Mouse (Mus musculus): ENCODE data around the gene Camta1. TPM values are rescaled to one million over a fixed set of nuclear protein-coding genes. Genes with fewer than 3 reads are reported as not detected.

The Camta1 gene
- polyA plus RNA-seq, 1 experiment, result 29.8 TPM

DNA sequence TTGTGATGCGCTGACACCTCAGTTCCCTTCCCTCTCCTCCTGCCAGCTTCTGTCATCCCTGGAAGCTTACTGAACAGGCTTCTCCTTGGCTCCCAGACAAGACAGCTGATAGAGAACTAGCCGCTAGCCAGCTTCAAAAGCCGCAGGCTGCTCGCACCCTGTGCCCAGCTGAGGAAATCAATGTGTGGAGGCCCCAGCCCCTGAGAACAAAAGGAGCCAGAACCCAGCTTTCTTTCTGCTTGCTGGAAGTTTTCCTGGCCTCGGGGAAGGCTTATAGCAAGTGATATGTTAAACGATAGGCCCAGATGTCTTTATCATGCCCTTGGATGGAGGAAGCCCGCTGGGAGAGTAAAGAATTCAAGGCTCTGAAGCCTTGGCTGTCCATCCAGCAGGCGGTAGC is 411.7 kb downstream of the Camta1 start:
- DNase-seq (ENCODE audit: low spot score), result no peak

DNA sequence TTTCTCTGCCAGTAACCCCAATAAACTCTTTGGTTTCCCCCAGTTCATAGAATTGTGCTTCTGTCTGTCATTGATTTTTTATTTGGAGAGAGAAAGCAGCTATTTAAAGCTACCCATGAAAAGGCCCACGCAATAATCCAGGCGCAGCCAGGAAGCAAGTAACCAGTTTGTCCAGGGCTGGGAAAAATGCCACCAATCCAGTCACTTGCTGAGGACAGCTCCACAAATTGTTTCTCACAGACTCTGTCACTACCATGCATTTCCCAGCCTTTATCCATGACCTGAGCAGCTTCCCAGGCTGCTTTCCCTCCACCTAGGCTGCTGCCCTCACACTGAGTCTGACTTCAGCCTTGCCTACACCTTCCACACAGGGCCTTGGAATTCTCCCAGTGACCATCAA is 413.3 kb downstream of the Camta1 start:
- no peak for DNase-seq (ENCODE audit: low spot score)

DNA sequence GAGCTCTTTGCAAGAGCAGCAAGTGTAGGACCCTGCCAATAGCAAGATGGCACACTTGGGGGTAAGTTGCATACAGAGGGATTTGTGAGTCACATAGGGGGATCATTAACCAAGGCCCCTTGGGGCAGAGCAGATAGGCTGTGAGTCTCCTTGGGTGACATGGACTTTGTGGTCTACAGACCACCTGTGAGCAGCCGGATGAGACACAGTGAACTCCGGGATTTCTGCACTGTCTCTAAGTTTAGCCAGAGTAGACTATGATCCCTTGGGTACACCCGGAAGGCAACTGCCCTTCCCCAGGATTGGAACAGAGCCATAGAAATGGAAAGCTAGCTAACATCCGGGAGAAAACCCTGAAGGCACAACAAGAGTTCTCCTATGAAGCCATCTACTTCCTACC is 417.0 kb downstream of the Camta1 start:
- DNase-seq (ENCODE audit: low spot score), result no peak

DNA sequence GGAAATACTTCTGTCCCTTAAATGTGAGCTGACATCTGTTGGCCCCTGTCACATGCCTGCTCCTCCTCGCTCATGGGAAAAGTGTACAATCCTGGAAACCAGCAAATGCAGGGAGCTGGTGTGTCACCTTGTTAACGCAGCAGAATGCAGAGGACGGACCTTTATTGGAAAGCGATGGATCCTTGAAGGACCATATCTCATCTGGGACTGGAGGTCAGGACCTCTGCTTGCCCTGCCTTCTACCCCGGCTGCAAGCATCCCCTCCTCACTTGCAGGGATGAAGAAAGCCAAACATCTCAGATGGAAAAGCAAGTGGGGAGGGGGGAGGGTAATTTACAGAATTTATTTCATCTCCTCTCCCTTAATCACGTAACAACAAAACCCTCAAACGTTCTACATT is 423.1 kb downstream of the Camta1 start:
- DNase-seq (ENCODE audit: low spot score), result no peak

DNA sequence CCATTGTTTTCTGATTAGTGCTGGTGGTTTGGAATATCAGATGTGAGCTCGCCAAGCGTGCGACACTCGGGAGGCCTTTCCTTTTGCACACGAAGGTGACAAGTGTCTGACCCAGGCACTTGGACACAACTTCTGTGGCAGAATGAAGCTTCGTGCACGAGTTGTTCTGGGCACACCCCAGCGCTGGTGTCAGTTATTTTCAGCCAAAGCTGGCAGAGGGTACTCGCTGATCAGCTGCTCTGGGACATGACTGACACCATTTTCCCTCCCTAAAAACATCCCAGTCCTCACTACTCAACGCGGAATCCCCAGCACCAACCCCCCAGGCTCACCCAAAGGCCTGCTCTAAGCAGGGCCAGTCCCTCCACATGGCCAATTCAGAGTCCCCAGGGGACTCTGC is 423.8 kb downstream of the Camta1 start:
- DNase-seq (ENCODE audit: low spot score), result no peak

DNA sequence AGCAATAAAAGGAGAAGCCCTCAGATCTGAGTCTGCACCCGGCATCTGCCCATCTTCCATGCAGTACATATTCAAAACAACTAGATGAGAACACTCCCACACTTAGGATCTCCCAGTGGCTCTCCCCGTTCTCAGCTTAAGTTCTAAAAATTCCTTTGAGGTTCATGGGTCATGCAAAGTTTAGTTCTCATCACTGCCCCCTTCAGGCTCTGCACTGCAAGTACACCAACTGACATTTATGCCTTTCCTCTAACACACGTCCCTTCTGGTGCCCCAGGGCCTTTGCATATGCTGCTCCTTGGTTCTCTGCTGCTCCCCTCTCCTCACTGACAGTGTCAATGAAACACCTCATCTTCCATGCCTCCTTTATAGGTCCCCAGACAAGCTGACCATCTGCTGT is 436.5 kb downstream of the Camta1 start:
- DNase-seq (ENCODE audit: low spot score), result no peak

DNA sequence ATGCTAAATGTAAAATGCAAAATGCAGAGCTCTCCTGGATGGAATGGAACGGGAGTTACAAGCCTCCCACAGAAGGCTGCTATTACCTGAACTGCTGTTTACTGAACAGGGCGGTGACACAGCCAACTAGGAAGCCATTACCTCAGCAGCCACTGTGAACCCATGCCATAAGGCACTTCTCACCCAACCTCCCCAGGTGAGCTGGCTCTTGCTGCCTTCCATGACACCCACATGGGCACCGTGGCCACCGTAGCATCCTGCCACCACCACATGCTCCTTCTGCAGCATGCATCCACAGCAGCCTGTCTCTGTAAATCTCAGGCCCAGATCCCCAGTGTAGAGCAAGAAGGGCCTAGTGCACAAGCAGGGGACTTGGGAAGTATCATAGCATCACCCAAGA is 438.8 kb downstream of the Camta1 start:
- DNase-seq (ENCODE audit: low spot score), result no peak

DNA sequence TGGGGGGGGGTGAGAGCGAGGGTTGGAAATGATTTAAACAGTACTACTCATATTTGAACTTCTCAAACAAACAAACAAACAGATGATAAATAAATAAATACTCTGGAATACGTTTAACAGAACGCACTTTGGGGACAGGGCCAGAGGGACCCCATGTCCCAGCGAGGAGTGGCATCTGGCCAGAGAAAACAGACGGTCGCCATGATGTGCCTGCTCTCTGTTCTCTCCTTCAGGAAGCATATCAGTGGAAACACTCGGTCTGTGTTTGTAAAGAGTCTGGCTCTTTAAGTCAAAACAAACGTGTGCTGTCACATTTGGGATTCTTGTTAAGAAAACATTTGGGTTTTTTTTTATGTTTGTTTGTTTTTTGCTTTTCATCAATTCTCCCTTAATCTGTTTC is 439.3 kb downstream of the Camta1 start:
- no peak for DNase-seq (ENCODE audit: low spot score)

DNA sequence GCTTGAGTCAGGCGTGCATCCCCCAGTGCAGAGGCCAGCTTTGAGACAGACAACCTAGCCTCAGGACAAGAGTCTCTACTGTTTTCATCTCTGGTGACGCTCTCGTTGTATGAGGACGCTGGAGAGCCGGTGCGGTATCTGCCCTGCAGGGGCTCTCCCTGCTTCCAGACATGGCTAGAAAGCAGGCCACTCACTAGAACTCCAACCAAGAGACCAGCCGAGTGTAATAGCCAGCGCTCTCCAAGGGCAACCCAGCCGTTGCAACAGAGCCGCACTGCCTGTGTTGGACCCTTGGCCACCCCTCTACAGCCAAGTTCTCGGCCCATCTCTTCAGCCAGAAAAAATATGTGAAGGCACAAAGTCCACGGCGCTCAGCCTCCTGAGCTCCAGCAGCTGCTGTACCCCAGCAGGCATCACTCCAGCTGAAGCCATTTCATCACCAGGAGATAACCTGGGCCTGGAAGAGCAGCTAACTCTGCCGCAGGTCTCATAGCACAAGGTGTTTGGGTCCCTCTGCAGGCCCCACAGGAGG is 443.3 kb downstream of the Camta1 start:
- no peak for DNase-seq (ENCODE audit: low spot score)

DNA sequence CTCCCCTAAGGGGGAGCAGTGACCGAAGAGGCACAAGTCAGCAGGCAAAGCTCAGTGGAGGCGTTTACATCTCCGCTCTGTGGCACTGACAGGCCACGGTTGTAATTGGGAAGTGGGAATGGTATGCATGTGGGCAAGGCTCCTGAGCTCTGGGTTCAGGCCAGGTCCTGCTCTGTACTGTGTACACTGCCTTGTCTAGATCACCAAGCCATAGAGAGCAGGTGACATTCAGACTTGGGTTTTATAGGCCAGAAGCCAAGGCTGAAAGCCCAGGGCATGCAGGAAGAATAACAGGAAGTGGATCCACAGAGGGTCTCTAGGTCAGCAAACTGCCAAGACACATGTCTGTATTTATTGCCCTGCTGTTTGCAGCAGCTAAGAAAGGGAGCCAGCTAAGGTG is 445.9 kb downstream of the Camta1 start:
- no peak for DNase-seq (ENCODE audit: low spot score)

DNA sequence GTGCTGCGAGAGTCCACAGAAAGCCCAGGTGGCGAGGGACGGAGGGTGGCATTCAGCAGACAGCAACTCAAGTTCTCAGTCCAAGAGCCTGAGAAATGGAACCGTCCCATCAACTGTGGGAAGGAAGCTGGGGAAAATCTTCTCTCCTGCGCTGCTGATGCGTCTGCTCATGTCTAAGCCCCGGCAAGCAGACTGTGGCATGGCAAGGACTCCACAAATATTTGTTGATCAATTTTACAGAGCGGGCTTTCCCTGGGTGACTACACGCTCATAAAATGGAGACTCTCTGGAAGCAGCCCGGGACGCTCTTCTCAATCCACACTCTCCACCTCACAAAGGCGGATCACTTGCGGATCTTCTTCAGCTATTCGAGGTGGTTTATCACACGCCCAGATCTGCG is 446.3 kb downstream of the Camta1 start:
- no peak for DNase-seq (ENCODE audit: low spot score)

DNA sequence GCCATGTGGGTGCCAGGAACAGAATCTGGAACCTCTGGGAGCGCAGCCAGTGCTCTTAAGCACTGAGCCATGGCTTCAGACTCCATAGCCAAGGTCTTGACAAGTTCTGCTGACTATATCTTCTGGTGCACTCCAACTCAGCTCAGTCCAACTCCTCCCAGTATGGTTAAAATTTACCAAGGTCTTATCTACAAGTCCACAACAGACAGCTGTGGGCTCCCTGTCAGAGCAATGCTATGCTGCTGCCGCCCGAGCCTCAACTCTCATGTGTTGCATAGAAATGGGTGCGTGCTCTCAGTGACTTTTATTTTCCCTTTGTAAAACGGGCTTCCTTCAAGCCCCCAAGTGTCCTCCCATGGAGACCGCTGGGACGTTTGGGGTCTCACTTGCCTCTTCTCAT is 446.7 kb downstream of the Camta1 start:
- DNase-seq (ENCODE audit: low spot score), result no peak

DNA sequence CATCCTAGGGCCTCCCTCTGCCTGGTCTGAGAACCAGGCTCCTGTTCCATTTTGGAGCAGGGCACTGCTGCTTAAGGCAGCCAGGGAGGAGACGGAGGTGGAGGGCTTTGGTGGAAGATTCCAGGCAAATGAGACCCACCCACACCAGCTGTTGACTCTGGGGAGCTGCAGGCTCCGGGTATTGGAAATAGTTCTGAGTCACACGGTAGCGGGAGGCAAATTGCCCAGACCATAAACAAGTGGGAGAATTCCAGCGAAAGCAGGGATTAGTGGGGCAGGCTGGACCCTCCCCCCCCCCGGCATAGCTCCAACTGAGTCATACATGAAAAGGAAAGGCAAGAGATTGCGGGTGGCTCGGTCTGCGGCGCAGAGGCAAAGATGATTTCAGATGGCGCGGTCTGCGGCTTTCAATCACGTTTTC is 450.0 kb downstream of the Camta1 start:
- no peak for DNase-seq (ENCODE audit: low spot score)

DNA sequence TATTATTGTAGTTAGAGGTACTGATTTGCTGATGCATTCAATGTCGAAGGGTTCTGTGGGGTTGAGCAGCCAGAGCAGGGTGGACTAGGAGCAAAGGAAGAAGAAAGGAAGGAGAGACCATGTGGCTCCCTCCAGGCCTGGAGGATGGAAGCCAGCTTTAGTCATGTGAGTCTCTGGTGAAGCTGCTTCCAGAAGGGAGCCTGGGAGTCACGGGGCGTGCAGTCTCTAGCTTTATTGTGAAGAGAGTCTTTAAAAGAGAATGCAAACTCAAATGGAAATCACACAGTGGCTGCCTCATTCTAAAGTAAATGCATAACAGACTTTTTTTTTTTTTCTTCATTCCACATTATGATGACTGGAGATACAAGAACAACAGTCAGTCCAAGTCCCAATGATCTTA is 450.7 kb downstream of the Camta1 start:
- DNase-seq (ENCODE audit: low spot score), result no peak

DNA sequence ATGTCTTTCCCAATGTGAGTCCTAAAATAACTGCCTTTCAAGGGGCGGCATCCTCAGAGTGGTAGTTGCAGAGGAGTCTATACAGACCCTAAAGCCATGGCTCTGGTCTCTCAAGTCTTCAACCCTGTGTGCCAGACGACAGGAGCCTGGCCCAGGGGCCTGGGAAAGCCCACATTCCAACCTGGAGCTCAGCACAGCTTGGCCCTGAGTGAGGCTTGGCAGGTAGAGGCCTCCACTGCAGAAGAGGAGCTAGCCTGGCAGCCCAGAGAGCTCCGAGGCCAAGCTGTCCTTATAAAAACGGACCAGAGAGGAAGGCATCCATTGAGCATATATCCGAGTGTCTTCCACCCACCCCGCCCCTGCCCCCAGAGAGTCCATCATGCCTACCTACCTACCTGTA is 452.4 kb downstream of the Camta1 start:
- no peak for DNase-seq (ENCODE audit: low spot score)

DNA sequence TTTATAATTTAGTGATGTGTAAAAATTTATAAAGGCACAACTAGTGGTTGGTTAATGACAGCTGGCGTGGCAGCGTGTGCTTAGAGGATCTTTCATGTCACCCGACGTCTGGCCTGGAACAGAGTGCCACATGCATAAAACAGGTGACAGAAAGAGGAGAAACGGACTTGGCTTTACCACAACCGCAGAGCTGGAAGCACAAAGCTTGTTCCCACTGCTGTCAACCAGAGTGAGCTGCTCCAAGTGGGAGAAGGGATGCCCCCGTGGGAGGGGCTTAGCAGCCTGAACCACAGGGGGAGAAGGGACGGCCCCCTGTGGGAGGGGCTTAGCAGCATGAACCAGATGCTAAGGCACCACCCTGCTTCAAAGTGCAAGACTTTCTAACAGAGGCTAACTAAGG is 452.9 kb downstream of the Camta1 start:
- no peak for DNase-seq (ENCODE audit: low spot score)

DNA sequence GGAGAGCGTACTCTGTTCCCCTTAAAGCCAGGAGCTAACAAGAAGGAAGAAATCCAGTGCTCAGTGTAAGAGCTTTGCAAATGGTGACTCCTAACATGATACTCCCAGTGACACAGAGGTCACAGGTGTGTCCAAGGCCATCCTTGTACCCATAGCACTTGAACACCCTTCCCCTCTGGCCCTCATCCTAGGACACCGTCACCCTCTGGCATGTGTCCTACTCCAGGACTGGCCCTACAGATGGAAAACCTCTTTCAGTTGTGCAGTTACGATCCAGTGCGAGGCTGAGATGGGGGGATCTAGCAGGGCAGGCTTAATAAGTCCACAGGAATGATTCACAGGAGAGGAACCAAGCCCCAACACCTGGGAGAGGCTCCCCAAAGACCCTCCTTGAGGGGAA is 453.4 kb downstream of the Camta1 start:
- DNase-seq (ENCODE audit: low spot score), result no peak

DNA sequence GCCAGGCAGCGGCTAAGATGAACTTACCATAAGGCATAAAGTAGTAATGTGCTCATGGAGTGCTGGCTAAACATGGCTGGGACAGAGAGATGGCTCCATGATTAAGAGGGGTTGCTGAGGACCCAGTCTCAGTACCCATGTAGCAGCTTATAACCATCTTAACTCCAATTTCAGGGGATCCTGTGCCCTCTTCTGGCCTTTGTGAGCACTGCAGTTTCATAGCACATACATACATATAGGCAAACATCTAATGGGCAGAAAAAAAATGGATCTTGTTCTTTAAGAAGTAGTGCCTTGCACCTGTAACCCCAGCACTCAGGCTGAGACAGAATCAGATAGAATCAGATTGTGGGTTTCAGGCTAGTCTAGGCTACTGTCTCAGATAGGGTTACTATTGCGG is 454.5 kb downstream of the Camta1 start:
- DNase-seq (ENCODE audit: low spot score), result no peak

DNA sequence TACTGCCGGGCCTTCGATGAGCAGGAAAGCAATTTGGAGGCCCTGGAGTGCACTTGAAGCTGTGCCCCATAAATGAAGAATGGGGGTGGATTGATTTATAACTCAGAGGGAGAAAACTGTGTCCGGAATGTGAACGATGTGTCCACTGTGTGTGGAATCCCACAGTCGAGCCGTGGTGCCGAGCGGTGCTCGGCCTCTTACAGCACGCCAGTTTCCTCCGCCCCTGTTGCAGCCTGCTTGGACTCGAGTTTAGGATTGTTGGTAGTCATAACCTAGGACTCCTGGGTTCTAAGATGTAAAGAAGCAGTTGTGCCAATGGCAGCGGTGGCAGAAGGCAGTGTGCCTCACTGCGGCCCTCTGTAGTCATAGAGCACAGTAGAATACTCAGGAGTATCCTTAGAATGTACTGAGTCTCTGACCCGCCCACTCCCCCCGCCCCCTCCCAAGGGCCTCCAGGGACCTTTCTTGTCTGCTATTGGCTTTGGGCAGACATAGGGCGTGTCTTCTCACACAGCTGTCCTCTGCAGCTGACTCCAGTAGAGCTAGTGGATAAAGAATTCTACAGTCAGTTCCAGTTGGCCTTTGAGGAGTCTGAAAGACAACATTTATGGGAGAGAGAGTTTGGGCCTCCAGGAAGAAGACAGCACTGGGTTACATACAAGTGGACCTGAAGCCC is 457.0 kb downstream of the Camta1 start:
- no peak for DNase-seq (ENCODE audit: low spot score)

DNA sequence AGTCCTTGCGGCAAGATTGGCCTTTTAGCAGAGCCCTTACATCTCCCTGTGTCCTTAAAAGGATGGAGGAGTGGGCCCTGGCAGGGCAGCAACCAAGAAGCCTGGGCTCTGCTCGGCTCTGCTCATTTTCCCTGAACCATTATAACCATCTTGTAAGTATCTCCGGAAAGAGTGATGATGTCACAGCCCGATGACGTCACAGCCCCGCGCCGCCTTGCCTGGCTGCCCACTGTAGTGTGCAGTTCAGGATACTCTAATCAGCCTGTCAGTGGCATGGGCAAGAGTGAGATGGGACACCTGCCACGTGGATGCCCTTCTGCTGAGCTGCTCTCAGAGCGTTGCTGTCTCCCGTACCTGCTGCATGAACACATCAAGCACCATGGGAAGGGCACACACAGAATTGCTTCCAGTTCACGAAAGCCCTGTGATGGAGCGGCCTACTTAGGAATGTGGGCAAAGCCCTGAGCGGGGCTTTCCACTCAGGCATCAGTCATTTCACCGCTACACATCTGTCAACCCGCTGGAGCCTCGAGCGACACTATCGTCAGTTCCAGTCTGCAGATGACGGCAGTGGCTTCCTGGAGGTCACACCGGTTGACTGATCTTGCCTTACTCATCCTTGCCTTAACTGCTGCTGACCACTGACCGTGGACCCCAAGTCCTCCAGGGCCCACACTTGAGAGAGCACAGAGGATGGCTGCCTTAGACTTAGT is 459.8 kb downstream of the Camta1 start:
- DNase-seq (ENCODE audit: low spot score), result no peak

DNA sequence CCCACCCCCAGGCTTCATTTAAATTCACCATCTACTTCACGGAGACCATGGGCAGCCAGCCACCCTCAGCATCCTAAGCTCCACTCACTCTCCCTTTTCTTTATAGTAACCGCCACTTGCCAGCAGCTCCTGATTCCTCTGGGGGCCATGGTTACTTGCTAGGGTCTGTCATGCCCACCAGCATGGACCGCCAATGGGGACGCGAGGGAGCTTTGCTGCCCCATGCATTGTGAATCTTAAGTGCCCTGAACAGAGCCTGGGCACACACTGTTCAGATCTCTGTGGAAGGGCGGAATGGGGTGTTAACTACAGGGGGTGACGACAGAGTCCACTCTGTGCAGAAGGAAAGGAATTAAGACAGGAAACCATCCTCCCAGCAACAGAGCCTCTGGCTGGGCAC is 465.1 kb downstream of the Camta1 start:
- no peak for DNase-seq (ENCODE audit: low spot score)

DNA sequence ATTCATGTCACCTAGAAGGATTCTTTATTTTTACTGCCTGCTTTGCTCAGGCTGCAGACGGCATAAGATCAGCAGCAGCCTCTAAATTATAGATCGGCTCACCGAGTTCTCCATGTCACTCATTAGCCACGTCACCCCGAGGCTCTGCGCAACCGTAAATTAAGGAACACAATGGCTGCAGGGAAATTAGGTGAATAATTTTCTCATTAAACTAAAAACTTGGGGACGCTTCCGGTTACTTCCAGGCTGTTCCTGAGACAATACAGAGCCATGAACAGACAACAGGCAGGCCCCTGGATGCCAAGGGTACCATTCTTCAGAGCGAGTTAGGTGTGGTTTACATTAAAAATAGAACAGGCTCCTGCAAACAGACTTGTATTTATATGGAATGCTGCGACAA is 472.3 kb downstream of the Camta1 start:
- DNase-seq (ENCODE audit: low spot score), result no peak

DNA sequence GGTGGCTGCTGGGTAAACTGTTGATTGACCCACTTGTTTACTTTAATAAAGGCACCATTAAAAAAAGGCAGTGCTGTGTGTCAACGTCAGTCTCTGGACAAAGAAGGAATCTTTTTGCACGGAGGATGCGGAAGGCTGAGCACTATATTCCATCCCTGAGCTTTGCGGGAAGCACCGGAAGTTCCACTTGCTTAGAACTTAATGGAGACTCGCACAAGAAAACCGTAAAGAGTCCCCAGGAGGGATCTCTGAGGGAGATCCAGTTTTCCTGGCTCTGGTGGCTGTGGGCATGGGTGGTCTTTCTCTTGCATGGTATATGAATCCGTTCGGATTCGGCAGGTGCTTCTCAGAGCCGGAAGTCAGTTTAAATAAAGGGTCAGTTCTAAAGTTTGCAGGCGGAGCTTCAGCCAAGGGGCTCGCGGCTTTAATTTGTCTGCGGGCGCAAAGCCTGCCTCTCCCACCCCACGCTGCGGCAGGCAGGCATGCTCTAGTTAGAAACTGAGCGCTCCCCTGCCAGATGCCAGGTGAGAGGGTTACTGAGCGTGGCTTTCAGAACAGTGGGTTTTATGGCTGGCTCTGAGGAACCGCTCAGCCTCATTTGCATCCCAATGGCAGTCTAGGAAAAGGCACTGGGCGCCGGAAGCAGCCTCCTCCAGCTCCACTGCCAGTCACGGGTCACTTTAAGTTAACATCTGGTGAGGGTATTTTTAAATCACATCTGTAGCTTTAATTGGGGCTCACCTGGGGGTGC is 474.8 kb downstream of the Camta1 start:
- no peak for DNase-seq (ENCODE audit: low spot score)

Data from urinary bladder, adult 2 months (tissue).